Mouse (Mus musculus) small intestine, adult 2 months (tissue): ENCODE results near the gene Acot4.

Source experiments
- CTCF ChIP-seq: fragments of 200-500 bp; IDR thresholded peaks from 2 replicates; pipeline ENCODE4 v1.5.1; 2012; ENCODE audit warnings: low read depth, mild to moderate bottlenecking, control low read depth, inconsistent platforms, low read length, moderate library complexity, mixed read lengths; ENCODE audit not compliant: insufficient replicate concordance, insufficient read length; ENCODE audit errors: extremely low read depth
- POLR2A ChIP-seq: fragments of 200-500 bp; IDR thresholded peaks from 2 replicates; pipeline ENCODE4 v1.6.1; 2012; ENCODE audit warnings: low read depth, mild to moderate bottlenecking, control low read depth, inconsistent platforms, low read length, moderate library complexity

GRCm38 (mm10) chr12:84067752-84068151 lies 29.6 kb downstream of the Acot4 start:
- TF ChIP-seq CTCF = no peak
- no peak for TF ChIP-seq POLR2A
